Mouse (Mus musculus): ENCODE data around the gene Nyap2.
"Not testable (repeated sequence)": the region's sequence is repeated elsewhere in the genome, so short reads cannot be mapped to it uniquely, and the experiment has no call there.

Nyap2 gene

DNA sequence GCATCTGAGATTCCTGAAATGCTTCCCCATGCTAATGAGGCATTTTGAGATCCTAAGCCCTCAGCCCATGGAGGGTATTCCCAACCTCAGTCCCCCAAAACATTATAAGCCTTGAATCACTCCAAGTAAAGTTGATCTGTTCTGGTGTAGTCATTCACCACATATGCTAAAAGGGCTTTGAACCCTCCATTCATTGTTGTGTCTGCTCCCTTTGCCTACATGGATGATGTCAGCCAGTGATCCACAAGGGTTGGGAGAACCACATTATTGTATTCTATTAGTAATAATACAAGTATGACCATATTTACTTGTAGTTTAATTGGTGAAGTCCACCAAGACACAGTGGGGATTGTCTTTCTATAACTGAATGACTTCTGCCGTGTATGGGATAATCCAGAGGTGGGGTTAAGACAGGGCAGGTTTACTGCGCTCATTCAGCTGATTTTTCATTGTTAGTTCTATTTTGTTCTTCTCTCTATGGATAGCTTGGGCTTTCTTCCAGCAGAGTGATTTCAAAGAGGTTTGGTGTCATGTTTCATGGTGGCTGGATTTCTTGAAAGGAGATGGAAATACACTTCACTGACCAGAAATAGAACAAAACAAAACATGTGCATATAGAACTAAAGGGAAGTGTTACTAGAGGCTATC lies 155.1 kb downstream of the Nyap2 start:
- no peaks in the 10 kb centered on the region for H3K27me3 ChIP-seq (ENCODE audit: insufficient read depth, low read length)
- TF ChIP-seq POU5F1 (IDR thresholded peaks at IDR 0.05; ENCODE audit: borderline replicate concordance, low read length) (no peak), CTCF (conservative IDR thresholded peaks at IDR 0.05; ENCODE audit: low read length) (no peak)

GRCm38 (mm10) chr1:81232407-81232789 lies 155.6 kb downstream of the Nyap2 start:
- not testable (repeated sequence) for H3K4me1 ChIP-seq (replicated peaks; ENCODE audit: low read depth, low read length); H3K4me3 ChIP-seq (replicated peaks; ENCODE audit: low read length); H3K27me3 ChIP-seq (ENCODE audit: insufficient read depth, low read length); H3K9me3 ChIP-seq (ENCODE audit: low read length); H3K36me3 ChIP-seq (ENCODE audit: insufficient read depth, low read length)

More for the DNA sequence above, 155.1 kb downstream of the Nyap2 start:
- H3K9me3 ChIP-seq (ENCODE audit: low read length) = peaks cover 6% of the 10 kb centered on the region; the same call in 1 of the 2 replicates
- H3K4me1 ChIP-seq (replicated peaks; ENCODE audit: low read depth, low read length) = no peaks in the 10 kb centered on the region
- H3K36me3 ChIP-seq (ENCODE audit: insufficient read depth, low read length) = no peaks in the 10 kb centered on the region
- H3K4me3 ChIP-seq (replicated peaks; ENCODE audit: low read length) = no peak overlapping the region

DNA sequence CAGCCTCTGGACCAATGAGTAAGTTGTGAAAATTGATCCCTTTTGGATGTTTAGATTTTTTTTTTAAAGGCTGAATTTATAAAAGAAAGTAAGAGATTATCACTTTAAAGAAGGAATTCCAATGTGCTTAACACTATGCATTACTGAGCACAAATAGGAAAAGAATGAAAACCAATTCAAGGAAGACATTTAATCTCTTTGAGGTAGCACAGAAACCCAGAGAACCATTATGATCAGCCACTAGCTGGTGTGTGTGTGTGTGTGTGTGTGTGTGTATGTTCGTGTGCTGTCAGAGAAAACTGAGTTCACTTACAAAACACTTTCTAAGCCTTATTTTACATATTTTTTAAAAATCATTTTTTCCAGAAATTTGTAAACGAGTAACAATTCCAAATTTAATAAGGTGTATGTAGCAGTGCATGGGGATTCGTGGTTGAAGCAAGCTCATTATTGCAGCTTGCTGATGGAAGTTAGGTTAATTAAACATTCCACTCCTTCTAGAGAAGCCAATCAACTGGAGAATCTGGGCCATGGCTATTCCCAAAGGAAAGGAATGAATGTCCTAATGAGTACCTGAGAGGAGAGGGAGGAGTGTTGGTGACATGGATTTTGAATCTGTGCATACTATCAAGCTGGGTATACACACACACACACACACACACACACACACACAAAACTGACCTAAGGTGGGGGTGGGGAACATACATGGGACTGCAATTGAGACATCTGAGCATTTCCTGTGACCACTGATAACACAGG lies 171.9 kb downstream of the Nyap2 start:
- Histone ChIP-seq H3K9me3 (ENCODE audit: low read length) (no peaks in the 10 kb centered on the region), H3K4me1 (replicated peaks; ENCODE audit: low read depth, low read length) (no peaks in the 10 kb centered on the region), H3K27me3 (ENCODE audit: insufficient read depth, low read length) (no peaks in the 10 kb centered on the region), H3K36me3 (ENCODE audit: insufficient read depth, low read length) (no peaks in the 10 kb centered on the region), H3K4me3 (replicated peaks; ENCODE audit: low read length) (no peak overlapping the region)
- TF ChIP-seq NANOG (IDR thresholded peaks at IDR 0.05; ENCODE audit: borderline replicate concordance, low read length) (no peak), POU5F1 (IDR thresholded peaks at IDR 0.05; ENCODE audit: borderline replicate concordance, low read length) (no peak), CTCF (conservative IDR thresholded peaks at IDR 0.05; ENCODE audit: low read length) (no peak)

- Histone ChIP-seq H3K36me3 (ENCODE audit: insufficient read depth, low read length) (no peaks in the 10 kb centered on the region), H3K9me3 (ENCODE audit: low read length) (no peaks in the 10 kb centered on the region), H3K27me3 (ENCODE audit: insufficient read depth, low read length) (no peaks in the 10 kb centered on the region; the same call in 1 of the 2 replicates), H3K4me1 (replicated peaks; ENCODE audit: low read depth, low read length) (no peaks in the 10 kb centered on the region), H3K4me3 (replicated peaks; ENCODE audit: low read length) (no peak overlapping the region)
- TF ChIP-seq POU5F1 (IDR thresholded peaks at IDR 0.05; ENCODE audit: borderline replicate concordance, low read length) (no peak), NANOG (IDR thresholded peaks at IDR 0.05; ENCODE audit: borderline replicate concordance, low read length) (no peak), CTCF (conservative IDR thresholded peaks at IDR 0.05; ENCODE audit: low read length) (no peak)
These were observed 173.3 kb downstream of the Nyap2 start for GRCm38 (mm10) chr1:81250068-81250467.

DNA sequence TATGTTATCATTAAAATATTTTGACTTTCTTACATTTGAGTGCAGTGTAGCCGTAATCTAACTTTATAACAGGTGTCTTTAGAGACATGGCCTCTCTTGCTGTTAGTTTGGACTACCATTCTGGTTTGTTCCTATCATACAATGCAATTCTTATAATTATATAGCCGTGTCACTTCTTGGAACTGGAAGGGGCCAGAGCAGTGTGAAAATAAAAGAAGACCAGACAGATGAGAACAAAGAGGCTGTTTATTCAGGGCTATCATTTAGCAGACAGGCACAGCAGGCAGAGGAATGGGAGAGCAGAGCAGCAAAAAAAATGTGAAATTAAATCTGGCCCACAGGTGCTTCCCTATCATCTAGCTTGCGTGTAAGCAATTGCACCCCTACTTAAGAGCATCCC lies 189.7 kb downstream of the Nyap2 start:
- H3K9me3 ChIP-seq (ENCODE audit: low read length) = no peaks in the 10 kb centered on the region
- H3K36me3 ChIP-seq (ENCODE audit: insufficient read depth, low read length) = no peaks in the 10 kb centered on the region
- no peaks in the 10 kb centered on the region for H3K4me1 ChIP-seq (replicated peaks; ENCODE audit: low read depth, low read length)
- TF ChIP-seq NANOG (IDR thresholded peaks at IDR 0.05; ENCODE audit: borderline replicate concordance, low read length) (no peak), CTCF (conservative IDR thresholded peaks at IDR 0.05; ENCODE audit: low read length) (no peak), POU5F1 (IDR thresholded peaks at IDR 0.05; ENCODE audit: borderline replicate concordance, low read length) (no peak)
- H3K27me3 ChIP-seq (ENCODE audit: insufficient read depth, low read length) = no peaks in the 10 kb centered on the region
- no peak overlapping the region for H3K4me3 ChIP-seq (replicated peaks; ENCODE audit: low read length)

DNA sequence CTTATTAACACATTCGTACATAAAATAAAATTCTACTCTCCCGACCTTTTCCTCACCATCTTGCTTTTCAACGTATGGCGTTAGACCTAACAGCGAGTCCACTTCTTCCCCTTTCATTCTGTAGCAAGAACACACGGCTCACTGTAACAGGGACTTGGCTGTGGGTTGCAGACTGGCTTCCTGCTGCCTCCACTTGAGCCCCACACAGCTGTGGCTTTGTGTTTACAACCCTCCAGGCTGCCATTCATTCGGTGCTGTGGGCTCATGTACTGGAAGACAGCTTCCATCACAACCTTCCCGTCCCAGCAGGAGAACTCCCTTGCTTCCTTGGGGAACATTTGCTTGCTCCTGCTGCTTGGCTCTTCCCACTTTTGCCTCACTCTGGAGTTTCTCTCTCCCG lies 204.2 kb downstream of the Nyap2 start:
- TF ChIP-seq POU5F1 (IDR thresholded peaks at IDR 0.05; ENCODE audit: borderline replicate concordance, low read length) (no peak), CTCF (conservative IDR thresholded peaks at IDR 0.05; ENCODE audit: low read length) (no peak), NANOG (IDR thresholded peaks at IDR 0.05; ENCODE audit: borderline replicate concordance, low read length) (no peak)
- H3K27me3 ChIP-seq (ENCODE audit: insufficient read depth, low read length) = no peaks in the 10 kb centered on the region
- H3K4me3 ChIP-seq (replicated peaks; ENCODE audit: low read length) = no peak overlapping the region
- H3K4me1 ChIP-seq (replicated peaks; ENCODE audit: low read depth, low read length) = no peaks in the 10 kb centered on the region
- H3K9me3 ChIP-seq (ENCODE audit: low read length) = peaks cover 7% of the 10 kb centered on the region; the same call in 1 of the 2 replicates
- no peaks in the 10 kb centered on the region for H3K36me3 ChIP-seq (ENCODE audit: insufficient read depth, low read length)

- no peaks in the 10 kb centered on the region; the same call in 1 of the 2 replicates for H3K27me3 ChIP-seq (ENCODE audit: insufficient read depth, low read length)
- H3K36me3 ChIP-seq (ENCODE audit: insufficient read depth, low read length) = no peaks in the 10 kb centered on the region
- no peak overlapping the region for H3K4me3 ChIP-seq (replicated peaks; ENCODE audit: low read length)
- no peaks in the 10 kb centered on the region for H3K9me3 ChIP-seq (ENCODE audit: low read length)
- no peak for TF ChIP-seq CTCF (conservative IDR thresholded peaks at IDR 0.05; ENCODE audit: low read length)
- TF ChIP-seq NANOG (IDR thresholded peaks at IDR 0.05; ENCODE audit: borderline replicate concordance, low read length) = no peak
- no peak for TF ChIP-seq POU5F1 (IDR thresholded peaks at IDR 0.05; ENCODE audit: borderline replicate concordance, low read length)
- no peaks in the 10 kb centered on the region for H3K4me1 ChIP-seq (replicated peaks; ENCODE audit: low read depth, low read length)
These were observed 208.9 kb downstream of the Nyap2 start for GRCm38 (mm10) chr1:81285633-81286032.

GRCm38 (mm10) chr1:81287088-81287487 lies 210.3 kb downstream of the Nyap2 start:
- Histone ChIP-seq H3K4me3 (replicated peaks; ENCODE audit: low read length) (no peak overlapping the region), H3K4me1 (replicated peaks; ENCODE audit: low read depth, low read length) (no peaks in the 10 kb centered on the region), H3K9me3 (ENCODE audit: low read length) (no peaks in the 10 kb centered on the region), H3K36me3 (ENCODE audit: insufficient read depth, low read length) (no peaks in the 10 kb centered on the region), H3K27me3 (ENCODE audit: insufficient read depth, low read length) (no peaks in the 10 kb centered on the region; the same call in 1 of the 2 replicates)
- peak; percentile 32 for TF ChIP-seq CTCF (conservative IDR thresholded peaks at IDR 0.05; ENCODE audit: low read length)
- TF ChIP-seq POU5F1 (IDR thresholded peaks at IDR 0.05; ENCODE audit: borderline replicate concordance, low read length) = no peak
- no peak for TF ChIP-seq NANOG (IDR thresholded peaks at IDR 0.05; ENCODE audit: borderline replicate concordance, low read length)

Measured in E14TG2a.4 (cell line).